Mouse (Mus musculus) liver, embryonic 18 days (tissue): ENCODE measurements around the gene Vcan. TPM values are rescaled to one million over a fixed set of nuclear protein-coding genes. Genes with fewer than 3 reads are reported as not detected.

Experiments
- polyA plus RNA-seq: library from polyadenylated mRNA; depleted of rRNA; stranded (reverse); fragments of >200 nt; gene quantifications from 2 replicates; pipeline ENCODE4 v1.2.3, GENCODE M21; 2012; rRNA removed

Vcan gene
- 0.88 and 1.5 TPM in 2 replicates for polyA plus RNA-seq

GRCm38 (mm10) chr13:89741766-89742685, at the start of gene Vcan:
TSS of gene Vcan (minus strand) at chr13:89742509.

Other genes starting within 250 kb of the Vcan start
- 0.09 and 0.20 TPM in 2 replicates for gene Hapln1, start 202.7 kb downstream of the Vcan start, polyA plus RNA-seq